Comparison of ENCODE assay signal across 7 mouse cellular contexts in genomic region chr2:28204167-28204566, GRCm38 (mm10). TPM values are rescaled to one million over a fixed set of nuclear protein-coding genes. Genes with fewer than 3 reads are reported as not detected.
A peak's percentile ranks its signal among the peaks of the same experiment; 100 is the strongest.
DNase-seq lines count a peak whose midpoint lies in the region; ATAC-seq and TF ChIP-seq lines count a peak whose summit lies in the region.

No protein-coding gene starts in this region.

- H3K4me3 ChIP-seq in limb, embryonic 10.5 days, result no peak overlapping the region
- H3K4me3 ChIP-seq in midbrain, embryonic 16.5 days (ENCODE audit: low read depth, low read length), result no peak overlapping the region
- no peak overlapping the region for H3K4me3 ChIP-seq in spleen, adult 2 months (ENCODE audit: extremely low read depth, insufficient read depth, insufficient read length)

- H3K27ac ChIP-seq in limb, embryonic 10.5 days, result 0 out of 2 replicates have a peak overlapping the region, but pooled peaks have one; percentile 5
- peak overlapping the region; percentile 59 for H3K27ac ChIP-seq in midbrain, embryonic 16.5 days (ENCODE audit: low read length)
- no peak overlapping the region for H3K27ac ChIP-seq in spleen, adult 2 months (ENCODE audit: insufficient read depth, low read length)

- peaks cover 23% of the 10 kb centered on the region for H3K27me3 ChIP-seq in limb, embryonic 10.5 days (ENCODE audit: low read depth, poor library complexity, severe bottlenecking)
- no peaks in the 10 kb centered on the region for H3K27me3 ChIP-seq in midbrain, embryonic 16.5 days (ENCODE audit: control insufficient read depth, insufficient read depth, low read depth, low read length)
- peaks cover 4% of the 10 kb centered on the region for H3K27me3 ChIP-seq in spleen, adult 2 months (ENCODE audit: control insufficient read depth, insufficient read depth, low read length)

- peak overlapping the region; percentile 91; the same call in 1 of the 2 replicates for H3K9ac ChIP-seq in midbrain, embryonic 16.5 days (ENCODE audit: low read depth, low read length)

- H3K9me3 ChIP-seq in limb, embryonic 10.5 days (replicated peaks), result no peaks in the 10 kb centered on the region
- no peaks in the 10 kb centered on the region for H3K9me3 ChIP-seq in midbrain, embryonic 16.5 days (replicated peaks; ENCODE audit: control insufficient read depth, low read length, poor library complexity, severe bottlenecking)

- peak; percentile 49 for ATAC-seq in midbrain, embryonic 16.5 days

- H3K36me3 ChIP-seq in limb, embryonic 10.5 days, result peaks cover 14% of the 10 kb centered on the region; the same call in 1 of the 2 replicates
- no peaks in the 10 kb centered on the region for H3K36me3 ChIP-seq in midbrain, embryonic 16.5 days (ENCODE audit: control insufficient read depth, insufficient read depth, low read length)
- no peaks in the 10 kb centered on the region for H3K36me3 ChIP-seq in spleen, adult 2 months (ENCODE audit: control insufficient read depth, insufficient read depth, low read length)

- TF ChIP-seq POLR2A in spleen, adult 2 months (IDR thresholded peaks at IDR 0.05; ENCODE audit: low read depth, low read length), result no peak

- H3K4me1 ChIP-seq in limb, embryonic 10.5 days, result peaks cover 40% of the 10 kb centered on the region
- peaks cover 25% of the 10 kb centered on the region for H3K4me1 ChIP-seq in midbrain, embryonic 16.5 days (ENCODE audit: control insufficient read depth, insufficient read depth, low read length)
- H3K4me1 ChIP-seq in spleen, adult 2 months (ENCODE audit: control insufficient read depth, insufficient read depth, insufficient read length), result no peaks in the 10 kb centered on the region

- TF ChIP-seq CTCF in spleen, adult 2 months (IDR thresholded peaks at IDR 0.05; ENCODE audit: extremely low read depth, insufficient read depth, insufficient read length, insufficient replicate concordance), result peak; percentile 80; the same call in 1 of the 2 replicates

- peak overlapping the region; percentile 31 for H3K4me2 ChIP-seq in midbrain, embryonic 16.5 days (ENCODE audit: low read length)

- 8% methylated on average over 9 of the region's 9 CpGs for WGBS in limb, embryonic 10.5 days
- WGBS in midbrain, embryonic 16.5 days, result 2% methylated on average over 9 of the region's 9 CpGs
- 6% methylated on average over 9 of the region's 9 CpGs for WGBS in spleen, adult 2 months

- peak; percentile 89 to 98 for DNase-seq in adrenal gland, adult (ENCODE audit: inconsistent age in 2 of 2, low spot score in 1 of 2)
- peak; percentile 98 to 99 for DNase-seq in cerebellum, postnatal 4 days (ENCODE audit: low spot score in 2 of 2)
- DNase-seq in gastrocnemius, adult 8-10 months (ENCODE audit: low spot score in 2 of 2), result peak; percentile 82
- DNase-seq in kidney, adult 18-20 months, result peak; percentile 94
- DNase-seq in limb, embryonic 10.5 days (ENCODE audit: low spot score), result peak; percentile 97
- peak; percentile 12 to 60 for DNase-seq in spleen, adult 2 months (ENCODE audit: low read depth in 1 of 2, low spot score in 2 of 2)

RNA-seq across cellular contexts. Expression of gene Olfm1, which starts 11.4 kb away (rescaled TPM):
- 1 to 10 TPM; 3.5 to 8.5 (median 5.3) TPM for total RNA-seq in gastrocnemius, adult 8-10 months (2022)
- 13.2 and 20.0 TPM in 2 replicates for polyA plus RNA-seq in limb, embryonic 10.5 days (2016; fragmentation: Nextera tagmentation; extraction: Ambion mirVana)
- 340 and 355 TPM in 2 replicates for polyA plus RNA-seq in midbrain, embryonic 16.5 days (2015; fragmentation: Nextera tagmentation; extraction: Ambion mirVana)
- polyA plus RNA-seq in spleen, adult 2 months (2012; rRNA removed), result 11.0 and 11.7 TPM in 2 replicates

Comparison
In these comparisons a context has a peak if more than half of its experiments do, and no peak if none do; other contexts are left out.
1. DNase-seq: peak in every context shown above with its lines; median percentile 98 in cerebellum, postnatal 4 days; 97 in limb, embryonic 10.5 days; 94 in kidney, adult 18-20 months; 94 in adrenal gland, adult; 82 in gastrocnemius, adult 8-10 months; 36 in spleen, adult 2 months.
2. RNA of gene Olfm1, which starts 11.4 kb away (polyA plus RNA-seq): 340 to 355 TPM in midbrain, embryonic 16.5 days; 13.2 to 20.0 TPM in limb, embryonic 10.5 days and 11.0 to 11.7 TPM in spleen, adult 2 months; every median in the first group is over 10 times any median in the second.